Mouse (Mus musculus): ENCODE measurements around the gene Arhgef25.
"Not testable (repeated sequence)": the region's sequence is repeated elsewhere in the genome, so short reads cannot be mapped to it uniquely, and the experiment has no call there.

Gene Arhgef25

GRCm38 (mm10) chr10:127203106-127203505 lies 13.2 kb upstream of the Arhgef25 start:
- DNase-seq = no peak

DNA sequence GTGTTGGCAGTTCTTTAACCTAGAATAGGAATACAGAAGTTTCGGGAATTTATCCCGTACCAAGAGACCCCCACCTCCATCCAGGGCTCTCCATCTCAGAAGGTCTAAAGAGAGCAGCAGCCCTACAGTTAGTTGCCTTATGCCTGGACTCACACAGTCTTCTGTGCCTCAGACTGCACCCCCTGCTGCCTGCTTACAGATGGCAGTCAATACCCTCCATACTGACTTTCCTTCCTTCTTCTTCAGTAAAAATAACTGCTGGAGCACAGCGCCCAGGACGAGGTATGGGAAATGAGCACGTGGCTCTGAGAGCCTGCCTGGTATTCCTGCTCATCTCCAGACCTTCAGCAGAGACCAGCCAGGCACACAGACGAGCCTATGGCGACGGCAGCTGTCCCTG lies 10.4 kb upstream of the Arhgef25 start:
- DNase-seq = no peak

GRCm38 (mm10) chr10:127199474-127199873 lies 9.6 kb upstream of the Arhgef25 start:
- DNase-seq = no peak

- no peak for DNase-seq
Observed at GRCm38 (mm10) chr10:127199068-127199467, 9.2 kb upstream of the Arhgef25 start.

GRCm38 (mm10) chr10:127198492-127198891 lies 8.6 kb upstream of the Arhgef25 start:
- DNase-seq = no peak

- DNase-seq = no peak
Observed at GRCm38 (mm10) chr10:127197505-127198110, 7.7 kb upstream of the Arhgef25 start.

- no peak for DNase-seq
Observed at GRCm38 (mm10) chr10:127197104-127197503, 7.2 kb upstream of the Arhgef25 start.

DNA sequence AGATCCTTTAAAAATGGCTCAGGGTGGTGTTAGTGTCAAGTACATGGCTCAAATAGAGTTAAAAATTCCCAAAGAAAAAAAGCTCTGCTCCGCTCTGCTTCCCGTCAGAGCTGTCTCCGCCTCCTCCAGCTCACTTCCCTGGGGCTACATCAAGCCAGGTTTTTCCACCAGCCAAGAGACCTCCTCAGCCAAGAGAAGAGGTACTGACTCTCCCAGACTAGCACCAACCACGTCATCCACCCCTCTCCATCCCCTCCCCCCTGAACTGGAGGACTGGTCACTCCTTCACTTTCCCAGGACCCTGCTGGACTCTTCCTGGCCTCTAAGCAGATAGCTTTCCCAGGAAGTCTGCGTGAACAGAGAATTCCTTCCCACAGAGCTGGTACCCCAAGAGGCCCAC lies 6.5 kb upstream of the Arhgef25 start:
- DNase-seq = peak; percentile 64

- peak; percentile 62 for DNase-seq
Observed at GRCm38 (mm10) chr10:127195328-127196129, 5.6 kb upstream of the Arhgef25 start, which contains the start of gene Dtx3. Dtx3 (minus strand) TSS chr10:127195728.

DNA sequence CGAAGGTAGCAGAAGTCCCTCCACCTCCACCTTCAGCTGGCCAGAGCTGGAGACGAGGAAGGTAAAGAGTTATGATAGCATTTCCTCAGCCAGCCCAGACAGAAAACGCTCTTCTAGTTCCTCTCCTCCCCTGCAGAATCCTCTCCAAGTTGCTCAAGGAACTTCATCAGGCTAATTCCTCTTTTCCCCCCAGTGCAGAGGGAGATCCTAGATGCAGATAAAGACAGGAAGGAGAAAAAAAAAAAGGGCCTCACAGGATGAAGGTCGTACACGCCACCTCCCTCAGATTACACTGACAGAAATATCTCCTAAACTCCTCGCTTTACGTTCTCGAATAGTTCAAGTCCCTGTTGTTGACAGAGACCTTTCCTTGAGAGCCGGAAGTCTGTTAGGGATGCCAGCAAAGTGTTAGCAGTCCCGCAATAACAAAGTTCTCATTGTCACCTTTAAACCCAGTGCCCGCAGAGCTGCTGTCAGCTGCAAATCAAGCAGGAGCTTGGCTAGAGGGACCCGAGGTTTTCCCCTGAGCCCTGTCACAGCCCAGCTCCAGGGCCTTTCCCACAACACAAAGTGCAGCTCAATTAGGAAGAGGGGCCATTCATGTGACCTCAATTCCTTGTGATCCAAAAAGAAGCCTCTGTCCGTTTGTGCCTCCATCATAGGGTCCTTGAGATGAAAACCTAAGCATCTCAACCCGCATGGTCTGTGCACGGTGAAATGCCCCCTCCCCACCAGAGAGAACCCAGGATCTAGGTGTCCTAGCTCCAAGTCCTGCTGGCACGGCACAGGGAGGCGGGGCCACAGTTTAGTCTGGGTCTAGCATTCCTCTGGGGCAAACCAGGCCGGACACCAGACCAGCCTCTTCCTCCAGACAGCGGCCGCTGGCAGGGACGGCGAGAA lies 4.8 kb upstream of the Arhgef25 start:
- peak; percentile 87 for DNase-seq

- DNase-seq = no peak
Observed at GRCm38 (mm10) chr10:127193011-127193410, 3.1 kb upstream of the Arhgef25 start.

GRCm38 (mm10) chr10:127192057-127192328 lies 2.1 kb upstream of the Arhgef25 start:
- not testable (repeated sequence) for DNase-seq

- no peak for DNase-seq
Observed at GRCm38 (mm10) chr10:127191191-127192056, 1.5 kb upstream of the Arhgef25 start.

- DNase-seq = no peak
Observed at GRCm38 (mm10) chr10:127190398-127191190, 711 bp upstream of the Arhgef25 start.

DNA sequence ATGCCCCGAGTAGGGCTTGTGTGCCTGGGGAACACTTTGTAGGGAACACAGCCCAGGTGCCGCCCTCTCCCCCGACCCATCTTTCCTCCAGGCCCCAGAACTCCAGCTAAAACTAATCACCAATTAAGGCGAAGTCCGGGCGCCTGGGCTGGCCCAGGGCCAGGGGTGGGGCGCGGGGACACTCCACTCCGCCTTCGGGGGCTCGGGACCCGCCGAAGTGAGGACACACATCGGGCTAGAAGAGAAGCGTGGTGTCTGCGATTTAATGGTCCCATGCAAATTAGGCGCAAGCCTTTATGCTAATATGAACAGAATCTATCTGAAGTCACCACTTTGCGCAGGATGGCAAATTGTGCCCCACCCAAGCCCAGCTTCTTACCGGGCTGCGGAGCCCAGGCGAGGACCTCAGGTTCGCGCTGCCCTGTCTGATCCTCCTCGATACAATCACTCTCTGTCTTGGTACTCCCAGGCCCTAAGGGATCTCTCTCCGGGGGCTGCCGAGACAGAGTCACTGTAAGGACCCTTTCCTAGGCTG lies 700 bp downstream of the Arhgef25 start:
- peak; percentile 38 for DNase-seq

GRCm38 (mm10) chr10:127188465-127189115 lies 1.3 kb downstream of the Arhgef25 start:
- DNase-seq = peak; percentile 56

DNA sequence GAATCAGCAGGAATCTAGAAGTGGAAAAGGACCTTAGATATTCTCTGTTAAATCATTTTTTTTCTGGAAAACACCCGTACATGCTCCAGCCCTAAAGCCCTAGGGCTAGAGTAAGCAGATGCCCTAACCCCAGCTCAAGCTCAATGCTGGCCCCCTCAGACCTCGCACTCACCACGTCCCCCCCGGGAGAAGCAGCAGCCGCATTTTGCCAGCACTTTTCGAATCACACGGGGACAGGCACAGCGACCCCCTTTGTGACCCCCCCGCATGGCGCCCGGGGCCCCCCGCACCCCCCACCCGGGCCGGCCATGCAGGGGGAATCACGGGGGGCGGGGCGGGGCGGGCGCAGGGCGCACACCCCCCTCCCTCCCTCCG lies 1.8 kb downstream of the Arhgef25 start:
- no peak for DNase-seq

DNA sequence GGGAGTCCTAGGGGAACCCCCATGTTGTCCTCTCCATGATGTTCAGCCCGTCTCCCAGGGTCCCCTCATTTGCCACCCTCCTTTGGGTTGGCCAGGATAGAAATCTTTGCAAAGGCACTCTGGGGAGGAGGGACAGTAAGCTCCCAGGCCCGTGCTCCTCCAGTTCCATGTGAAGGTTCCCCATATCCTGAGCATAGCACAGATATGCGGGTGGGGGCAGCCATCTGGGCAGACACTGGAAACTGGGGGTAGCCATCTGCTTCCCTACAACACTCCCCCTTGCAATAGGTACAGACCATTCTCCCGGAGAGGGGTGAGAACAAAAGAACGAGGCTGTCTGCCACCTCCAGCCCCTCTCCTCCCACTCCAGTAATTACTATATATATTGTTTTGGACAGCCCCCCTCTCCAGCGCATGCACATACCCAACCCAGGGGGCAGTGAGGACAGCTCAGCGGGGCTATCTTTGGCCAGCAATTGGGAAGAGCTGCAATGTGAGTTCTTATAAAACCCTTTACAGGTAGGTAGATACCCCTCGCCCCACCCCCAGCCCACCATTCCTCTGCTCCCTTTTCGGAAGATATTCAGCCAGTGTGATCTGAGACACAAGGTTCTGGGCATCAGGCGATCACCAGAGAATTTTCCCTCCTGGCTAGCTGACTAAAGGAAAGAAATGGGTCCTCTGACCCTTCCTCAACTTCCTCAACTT lies 2.4 kb downstream of the Arhgef25 start:
- no peak for DNase-seq

GRCm38 (mm10) chr10:127186451-127186850 lies 3.4 kb downstream of the Arhgef25 start:
- no peak for DNase-seq

DNA sequence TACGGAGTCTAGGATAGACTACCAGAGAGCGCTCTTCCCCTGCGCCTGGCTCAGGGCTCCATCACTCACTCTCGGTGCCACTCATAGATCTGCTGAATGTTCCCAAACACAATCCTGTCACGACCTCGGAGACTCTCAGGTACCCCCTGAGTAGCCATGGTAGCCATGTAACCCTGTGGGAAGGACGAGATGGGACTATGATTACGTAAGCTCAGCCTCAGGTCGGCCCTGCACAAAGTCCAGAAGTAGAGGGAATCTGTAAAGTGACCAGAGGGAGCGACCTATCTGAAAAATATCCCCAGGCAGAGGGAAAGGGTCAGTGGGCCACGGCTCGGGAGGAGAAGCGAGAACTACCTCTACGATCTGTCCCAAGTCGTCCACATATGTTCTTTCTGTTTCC lies 4.4 kb downstream of the Arhgef25 start:
- no peak for DNase-seq

All from kidney, adult 18-20 months (tissue).